8 mouse cellular contexts compared by ENCODE assay signal in genomic region chr2:32775359-32776074, GRCm38 (mm10). TPM values are rescaled to one million over a fixed set of nuclear protein-coding genes. Genes with fewer than 3 reads are reported as not detected.
DNase-seq lines count a peak whose midpoint lies in the region; ATAC-seq lines count a peak whose summit lies in the region.

TSS of gene Ttc16 (minus strand) at chr2:32775633.
TSS of gene Ptrh1 (plus strand) at chr2:32775786.

- ATAC-seq in hindbrain, embryonic 15.5 days (ENCODE audit: low FRiP score, low read depth): peak; percentile 98

- H3K36me3 ChIP-seq in hindbrain, embryonic 15.5 days: no peaks in the 10 kb centered on the region

- DNase-seq in R1 (ENCODE audit: low read depth, low spot score): peak; percentile 99
- peak; percentile 98 for DNase-seq in cerebellum, postnatal 25 days
- DNase-seq in frontal cortex, postnatal 36 days (ENCODE audit: low spot score in 2 of 2): peak; percentile 95 to 98
- peak; percentile 95 for DNase-seq in left cerebral cortex, adult 11 months (ENCODE audit: low spot score)
- DNase-seq in lung, postnatal 4 days: peak; percentile 98 to 99
- peak; percentile 95 for DNase-seq in retina, postnatal 7 days (ENCODE audit: low read depth, low spot score)
- DNase-seq in urinary bladder, adult 2 months (ENCODE audit: low spot score): peak; percentile 95

- peaks cover 15% of the 10 kb centered on the region for H3K4me1 ChIP-seq in hindbrain, embryonic 15.5 days (replicated peaks)

- peak within 1 kb of the TSS; percentile 38 for H3K9ac ChIP-seq in hindbrain, embryonic 15.5 days

- no peaks in the 10 kb centered on the region for H3K27me3 ChIP-seq in hindbrain, embryonic 15.5 days

- H3K9me3 ChIP-seq in hindbrain, embryonic 15.5 days: no peaks in the 10 kb centered on the region

- H3K4me3 ChIP-seq in hindbrain, embryonic 15.5 days: peak within 1 kb of the TSS; percentile 60

- H3K27ac ChIP-seq in hindbrain, embryonic 15.5 days (replicated peaks): peak within 1 kb of the TSS; percentile 78

- peak within 1 kb of the TSS; percentile 77 for H3K4me2 ChIP-seq in hindbrain, embryonic 15.5 days

- under 1% methylated on average over 46 of the region's 46 CpGs for WGBS in hindbrain, embryonic 15.5 days

RNA-seq across cellular contexts. Expression of gene Ttc16, which starts in this region (rescaled TPM):
- polyA plus RNA-seq in hindbrain, embryonic 15.5 days (2015; fragmentation: Nextera tagmentation; extraction: Ambion mirVana): 0.59 and 0.62 TPM in 2 replicates
- polyA plus RNA-seq in urinary bladder, adult 2 months (2012; rRNA removed): 0.80 and 0.85 TPM in 2 replicates

RNA-seq across cellular contexts. Expression of gene Ptrh1, which starts in this region (rescaled TPM):
- polyA plus RNA-seq in hindbrain, embryonic 15.5 days (2015; fragmentation: Nextera tagmentation; extraction: Ambion mirVana): 4.3 and 5.0 TPM in 2 replicates
- 8.6 and 10.4 TPM in 2 replicates for polyA plus RNA-seq in urinary bladder, adult 2 months (2012; rRNA removed)

Comparison
In these comparisons a context has a peak if more than half of its experiments do, and no peak if none do; other contexts are left out.
1. Peak in every context shown above with its lines: DNase-seq, ATAC-seq, H3K4me3 ChIP-seq and H3K27ac ChIP-seq.